Mouse (Mus musculus): ENCODE measurements at regions not wholly inside any gene's neighbourhood (a gene's known extent, or its start where the extent isn't known, plus 50 kb on each side); places are given as distances from the start of the nearest gene placed in this dataset.

GRCm38 (mm10) chrX:163669886-163670285 is 91.2 kb downstream of the Rnf138rt1 start:
- peak; percentile 67 for DNase-seq
